Mouse (Mus musculus): ENCODE results near the gene Fgf15.
"Not testable (repeated sequence)": the region's sequence is repeated elsewhere in the genome, so short reads cannot be mapped to it uniquely, and the experiment has no call there.

Gene Fgf15

GRCm38 (mm10) chr7:144890661-144891060 lies 5.7 kb upstream of the Fgf15 start:
- not testable (repeated sequence) for DNase-seq (ENCODE audit: low spot score)

GRCm38 (mm10) chr7:144891863-144892262 lies 4.5 kb upstream of the Fgf15 start:
- no peak for DNase-seq (ENCODE audit: low spot score)

GRCm38 (mm10) chr7:144892322-144892721 lies 4.0 kb upstream of the Fgf15 start:
- no peak for DNase-seq (ENCODE audit: low spot score)

GRCm38 (mm10) chr7:144894191-144894590 lies 2.1 kb upstream of the Fgf15 start:
- no peak for DNase-seq (ENCODE audit: low spot score)

- no peak for DNase-seq (ENCODE audit: low spot score)
Measured at GRCm38 (mm10) chr7:144894706-144895105, 1.6 kb upstream of the Fgf15 start.

- DNase-seq (ENCODE audit: low spot score): peak; percentile 59
Measured at GRCm38 (mm10) chr7:144895305-144896111, 823 bp upstream of the Fgf15 start.

GRCm38 (mm10) chr7:144898506-144898905 lies 2.2 kb downstream of the Fgf15 start:
- DNase-seq (ENCODE audit: low spot score): no peak

GRCm38 (mm10) chr7:144905514-144905913 lies 9.2 kb downstream of the Fgf15 start:
- not testable (repeated sequence) for DNase-seq (ENCODE audit: low spot score)

- DNase-seq (ENCODE audit: low spot score): peak; percentile 58
Measured at GRCm38 (mm10) chr7:144906708-144907397, 10.5 kb downstream of the Fgf15 start.

GRCm38 (mm10) chr7:144907793-144908192 lies 11.5 kb downstream of the Fgf15 start:
- DNase-seq (ENCODE audit: low spot score): no peak

GRCm38 (mm10) chr7:144908705-144909104 lies 12.4 kb downstream of the Fgf15 start:
- DNase-seq (ENCODE audit: low spot score): no peak

- DNase-seq (ENCODE audit: low spot score): no peak
Measured at GRCm38 (mm10) chr7:144911121-144911520, 14.8 kb downstream of the Fgf15 start.

- no peak for DNase-seq (ENCODE audit: low spot score)
Measured at GRCm38 (mm10) chr7:144912897-144913296, 16.6 kb downstream of the Fgf15 start.

GRCm38 (mm10) chr7:144914296-144914947 lies 18.1 kb downstream of the Fgf15 start:
- DNase-seq (ENCODE audit: low spot score): no peak

GRCm38 (mm10) chr7:144914948-144915750 lies 18.8 kb downstream of the Fgf15 start, which contains the start of gene LTO1:
LTO1 (plus strand) TSS chr7:144915100.
- peak; percentile 82 for DNase-seq (ENCODE audit: low spot score)

- DNase-seq (ENCODE audit: low spot score): no peak
Measured at GRCm38 (mm10) chr7:144918823-144919222, 22.5 kb downstream of the Fgf15 start.

- no peak for DNase-seq (ENCODE audit: low spot score)
Measured at GRCm38 (mm10) chr7:144927591-144927990, 31.3 kb downstream of the Fgf15 start.

- no peak for DNase-seq (ENCODE audit: low spot score)
Measured at GRCm38 (mm10) chr7:144928009-144928888, 31.9 kb downstream of the Fgf15 start.

- DNase-seq (ENCODE audit: low spot score): no peak
Measured at GRCm38 (mm10) chr7:144928889-144929210, 32.5 kb downstream of the Fgf15 start.

GRCm38 (mm10) chr7:144929506-144929905 lies 33.2 kb downstream of the Fgf15 start:
- no peak for DNase-seq (ENCODE audit: low spot score)

GRCm38 (mm10) chr7:144929931-144930330 lies 33.6 kb downstream of the Fgf15 start:
- no peak for DNase-seq (ENCODE audit: low spot score)
